Mouse (Mus musculus): ENCODE results near the gene Cryz. TPM values are rescaled to one million over a fixed set of nuclear protein-coding genes. Genes with fewer than 3 reads are reported as not detected.

Cryz gene
- polyA plus RNA-seq, 1 experiment from 2014 or later, result 10.6 TPM

- no peaks in the 10 kb centered on the region for H3K36me3 ChIP-seq (ENCODE audit: control insufficient read depth, insufficient read depth, low read length)
- H3K27ac ChIP-seq (ENCODE audit: low read length), result no peak overlapping the region
- H3K9ac ChIP-seq (ENCODE audit: low read depth, low read length), result no peak overlapping the region
- 79% methylated on average over 5 of the region's 5 CpGs for WGBS
- no peak overlapping the region for H3K4me3 ChIP-seq (ENCODE audit: low read depth, low read length)
- no peaks in the 10 kb centered on the region for H3K4me1 ChIP-seq (ENCODE audit: control insufficient read depth, insufficient read depth, low read length)
- ATAC-seq, result no peak
- no peaks in the 10 kb centered on the region for H3K27me3 ChIP-seq (ENCODE audit: control insufficient read depth, insufficient read depth, low read depth, low read length)
- H3K4me2 ChIP-seq (ENCODE audit: low read length), result no peak overlapping the region
- no peaks in the 10 kb centered on the region for H3K9me3 ChIP-seq (replicated peaks; ENCODE audit: control insufficient read depth, low read length, poor library complexity, severe bottlenecking)
These were observed 74.5 kb downstream of the Cryz start for GRCm38 (mm10) chr3:154671013-154671412.

Other genes starting within 250 kb of the Cryz start
- gene Tyw3, start 393 bp downstream of the Cryz start, polyA plus RNA-seq (2015; fragmentation: Nextera tagmentation; extraction: Ambion mirVana), result 12.1 and 13.4 TPM in 2 replicates
- 2.8 and 3.3 TPM in 2 replicates for gene Erich3, start 67.1 kb downstream of the Cryz start, polyA plus RNA-seq (2015; fragmentation: Nextera tagmentation; extraction: Ambion mirVana)